Mouse (Mus musculus) lung, postnatal 0 days (tissue): ENCODE data around the gene Pla2g4d.

Experiments
- CTCF ChIP-seq: IDR thresholded peaks from 2 replicates; pipeline ENCODE4 v1.5.1; 2016; ENCODE audit warnings: antibody characterized with exemption, mild to moderate bottlenecking
- EP300 ChIP-seq: IDR thresholded peaks from 2 replicates; pipeline ENCODE4 v1.6.1; 2016; ENCODE audit warnings: antibody characterized with exemption, mild to moderate bottlenecking, control low read depth

- TF ChIP-seq EP300 (no peak), CTCF (peak; percentile 46)
These were observed 7.8 kb downstream of the Pla2g4d start for GRCm38 (mm10) chr2:120281221-120281620.
